In genomic region chr4:80866065-80866464, GRCm38 (mm10) we compare ENCODE assay signal across 9 mouse cellular contexts. TPM values are rescaled to one million over a fixed set of nuclear protein-coding genes. Genes with fewer than 3 reads are reported as not detected.
DNase-seq lines count a peak whose midpoint lies in the region; ATAC-seq lines count a peak whose summit lies in the region.
"Had no signal": no experiment of that assay in that cellular context is flagged by ENCODE, and none has a peak within 500 bp of the region (broad histone marks: within the 10 kb centered on the region; RNA-seq: fewer than 3 reads in every experiment).

No protein-coding gene starts in this region.

- no peaks in the 10 kb centered on the region for H3K27me3 ChIP-seq in intestine, embryonic 16.5 days (replicated peaks; ENCODE audit: control insufficient read depth, insufficient read depth, low read length)
- H3K27me3 ChIP-seq: lung, embryonic 15.5 days had no signal

- H3K36me3 ChIP-seq in intestine, embryonic 16.5 days (ENCODE audit: control insufficient read depth, insufficient read depth, low read length): no peaks in the 10 kb centered on the region
- H3K36me3 ChIP-seq: lung, embryonic 15.5 days had no signal

- no peak overlapping the region for H3K27ac ChIP-seq in intestine, embryonic 16.5 days (ENCODE audit: low read length)
- H3K27ac ChIP-seq: lung, embryonic 15.5 days had no signal

- DNase-seq in gastrocnemius, postnatal 14 days: peak; percentile 4
- DNase-seq in gastrocnemius, postnatal 25 days: no peak
- peak; percentile 17 for DNase-seq in right cerebral cortex, postnatal 4 days
- DNase-seq in right cerebral cortex, postnatal 25 days: no peak
- peak; percentile 73 for DNase-seq in retina, embryonic 14.5 days (ENCODE audit: low spot score)
- DNase-seq in thymus, postnatal 25 days: no peak
- DNase-seq in gastrocnemius, adult 18-20 months (ENCODE audit: low spot score): no peak

- H3K4me2 ChIP-seq in intestine, embryonic 16.5 days (ENCODE audit: low read depth, low read length): no peak overlapping the region
- H3K4me2 ChIP-seq: lung, embryonic 15.5 days had no signal

- H3K9ac ChIP-seq in intestine, embryonic 16.5 days (ENCODE audit: low read depth, low read length): no peak overlapping the region
- H3K9ac ChIP-seq: lung, embryonic 15.5 days had no signal

- ATAC-seq in intestine, embryonic 16.5 days: peak; percentile 76

- 12% methylated on average over 5 of the region's 5 CpGs for WGBS in intestine, embryonic 16.5 days

- no peak overlapping the region for H3K4me3 ChIP-seq in intestine, embryonic 16.5 days (ENCODE audit: low read length)
- H3K4me3 ChIP-seq: lung, embryonic 15.5 days had no signal

- intact Hi-C loops in gastrocnemius, postnatal 14 days (cut with DNase I; ENCODE audit: low total_unique reads): no loop called here

- H3K4me1 ChIP-seq in intestine, embryonic 16.5 days (ENCODE audit: control insufficient read depth, insufficient read depth, low read length): peaks cover 3% of the 10 kb centered on the region; the same call in 1 of the 2 replicates

- no peaks in the 10 kb centered on the region for H3K9me3 ChIP-seq in intestine, embryonic 16.5 days (ENCODE audit: control insufficient read depth, low read length)
- H3K9me3 ChIP-seq: lung, embryonic 15.5 days had no signal

RNA-seq across cellular contexts. Expression of gene Tyrp1, which starts 32.1 kb away (rescaled TPM):
- under 1 TPM; 0.40 to 0.51 TPM for total RNA-seq in gastrocnemius, postnatal 14 days (2021)
- not detected for total RNA-seq in gastrocnemius, postnatal 25 days (2021)
- not detected in 2 replicates for polyA plus RNA-seq in intestine, embryonic 16.5 days (2015; fragmentation: Nextera tagmentation; extraction: Ambion mirVana)
- total RNA-seq in gastrocnemius, adult 18-20 months (2021): not detected
- polyA plus RNA-seq: lung, embryonic 15.5 days had no signal

RNA-seq across cellular contexts. Expression of gene Lurap1l, which starts 44.4 kb away (rescaled TPM):
- 1 to 10 TPM; 2.9 to 4.4 TPM for total RNA-seq in gastrocnemius, postnatal 14 days (2021)
- total RNA-seq in gastrocnemius, postnatal 25 days (2021): 1 to 10 TPM; 1.7 to 2.0 TPM
- 19.5 and 22.4 TPM in 2 replicates for polyA plus RNA-seq in intestine, embryonic 16.5 days (2015; fragmentation: Nextera tagmentation; extraction: Ambion mirVana)
- total RNA-seq in gastrocnemius, adult 18-20 months (2021): under 1 TPM; 0.68 to 0.93 TPM

Comparison
In these comparisons a context has a peak if more than half of its experiments do, and no peak if none do; other contexts are left out.
1. DNase-seq: peak in gastrocnemius, postnatal 14 days (single experiment), right cerebral cortex, postnatal 4 days (single experiment) and retina, embryonic 14.5 days (single experiment); none in gastrocnemius, postnatal 25 days (single experiment), right cerebral cortex, postnatal 25 days (single experiment), thymus, postnatal 25 days (single experiment) and gastrocnemius, adult 18-20 months (single experiment).